ENCODE assay signal across 7 mouse cellular contexts in genomic region chr3:90509747-90510123, GRCm38 (mm10). TPM values are rescaled to one million over a fixed set of nuclear protein-coding genes. Genes with fewer than 3 reads are reported as not detected.
A peak's percentile ranks its signal among the peaks of the same experiment; 100 is the strongest.
DNase-seq lines count a peak whose midpoint lies in the region; ATAC-seq and TF ChIP-seq lines count a peak whose summit lies in the region.

No protein-coding gene starts in this region.

- WGBS in lung, postnatal 0 days, result 14% methylated on average over 2 of the region's 2 CpGs
- 16% methylated on average over 2 of the region's 2 CpGs for WGBS in forebrain, embryonic 10.5 days
- WGBS in limb, embryonic 14.5 days, result 32% methylated on average over 2 of the region's 2 CpGs
- 26% methylated on average over 2 of the region's 2 CpGs for WGBS in stomach, embryonic 15.5 days

- no peaks in the 10 kb centered on the region for H3K27me3 ChIP-seq in lung, postnatal 0 days (replicated peaks; ENCODE audit: insufficient read depth, low read length)
- peaks cover 37% of the 10 kb centered on the region for H3K27me3 ChIP-seq in forebrain, embryonic 10.5 days (ENCODE audit: poor library complexity, severe bottlenecking)
- H3K27me3 ChIP-seq in limb, embryonic 14.5 days (ENCODE audit: control insufficient read depth, insufficient read depth, low read length), result no peaks in the 10 kb centered on the region
- H3K27me3 ChIP-seq in stomach, embryonic 15.5 days (replicated peaks), result no peaks in the 10 kb centered on the region

- DNase-seq in lung, postnatal 0 days (ENCODE audit: low spot score), result no peak
- DNase-seq in lung, postnatal 25 days (ENCODE audit: low spot score), result no peak
- no peak for DNase-seq in forebrain, embryonic 10.5 days (ENCODE audit: extremely low spot score, low spot score)
- no peak for DNase-seq in limb, embryonic 14.5 days (ENCODE audit: low spot score)
- no peak for DNase-seq in spleen, postnatal 14 days (ENCODE audit: low spot score in 2 of 2)

- peak overlapping the region; percentile 94; the same call in 1 of the 2 replicates for H3K4me3 ChIP-seq in lung, postnatal 0 days (ENCODE audit: low read depth, low read length)
- H3K4me3 ChIP-seq in forebrain, embryonic 10.5 days, result peak overlapping the region; percentile 98
- peak overlapping the region; percentile 95 for H3K4me3 ChIP-seq in limb, embryonic 14.5 days (replicated peaks; ENCODE audit: low read length)
- peak overlapping the region; percentile 96 for H3K4me3 ChIP-seq in stomach, embryonic 15.5 days (replicated peaks)

- no peaks in the 10 kb centered on the region for H3K9me3 ChIP-seq in lung, postnatal 0 days (ENCODE audit: low read length)
- H3K9me3 ChIP-seq in forebrain, embryonic 10.5 days, result no peaks in the 10 kb centered on the region
- H3K9me3 ChIP-seq in limb, embryonic 14.5 days (ENCODE audit: control insufficient read depth, low read length), result no peaks in the 10 kb centered on the region
- H3K9me3 ChIP-seq in stomach, embryonic 15.5 days, result no peaks in the 10 kb centered on the region

- TF ChIP-seq POLR2A in limb, embryonic 14.5 days (IDR thresholded peaks at IDR 0.05; ENCODE audit: borderline replicate concordance, extremely low read depth, insufficient read depth, insufficient read length), result no peak

- no peak for ATAC-seq in lung, postnatal 0 days
- peak; percentile 3; the same call in 1 of the 2 replicates for ATAC-seq in limb, embryonic 14.5 days (ENCODE audit: low FRiP score, low read depth)
- no peak for ATAC-seq in stomach, embryonic 15.5 days (ENCODE audit: insufficient read depth, low FRiP score, low read depth)
- no peak for ATAC-seq in monocyte, adult 5-6 weeks (replicated peaks; ENCODE audit: insufficient number of reproducible peaks, low FRiP score, low TSS enrichment, poor library complexity, severe bottlenecking)

- TF ChIP-seq CTCF in lung, postnatal 0 days (IDR thresholded peaks at IDR 0.05), result no peak

- peak overlapping the region; percentile 34 for H3K4me2 ChIP-seq in lung, postnatal 0 days (replicated peaks; ENCODE audit: low read depth, low read length)
- H3K4me2 ChIP-seq in limb, embryonic 14.5 days (replicated peaks; ENCODE audit: low read depth, low read length, severe bottlenecking), result peak overlapping the region; percentile 42
- H3K4me2 ChIP-seq in stomach, embryonic 15.5 days, result peak overlapping the region; percentile 55

- H3K9ac ChIP-seq in lung, postnatal 0 days (replicated peaks; ENCODE audit: low read depth), result no peak overlapping the region
- H3K9ac ChIP-seq in limb, embryonic 14.5 days (ENCODE audit: low read depth, low read length, severe bottlenecking), result no peak overlapping the region
- no peak overlapping the region for H3K9ac ChIP-seq in stomach, embryonic 15.5 days

- peaks cover 14% of the 10 kb centered on the region; the same call in 1 of the 2 replicates for H3K36me3 ChIP-seq in lung, postnatal 0 days (ENCODE audit: insufficient read depth, low read length)
- peaks cover 31% of the 10 kb centered on the region for H3K36me3 ChIP-seq in forebrain, embryonic 10.5 days (replicated peaks)
- peaks cover 28% of the 10 kb centered on the region for H3K36me3 ChIP-seq in limb, embryonic 14.5 days (ENCODE audit: control insufficient read depth, insufficient read depth, low read length)
- peaks cover 11% of the 10 kb centered on the region; the same call in 1 of the 2 replicates for H3K36me3 ChIP-seq in stomach, embryonic 15.5 days

- H3K27ac ChIP-seq in lung, postnatal 0 days (ENCODE audit: low read length), result peak overlapping the region; percentile 96
- H3K27ac ChIP-seq in forebrain, embryonic 10.5 days, result peak overlapping the region; percentile 98
- H3K27ac ChIP-seq in limb, embryonic 14.5 days (replicated peaks; ENCODE audit: low read depth, low read length), result 0 out of 2 replicates have a peak overlapping the region, but pooled peaks have one; percentile 91
- peak overlapping the region; percentile 62 for H3K27ac ChIP-seq in stomach, embryonic 15.5 days

- H3K4me1 ChIP-seq in lung, postnatal 0 days (ENCODE audit: insufficient read depth, low read depth, low read length), result peaks cover 22% of the 10 kb centered on the region; the same call in 1 of the 2 replicates
- peaks cover 32% of the 10 kb centered on the region for H3K4me1 ChIP-seq in forebrain, embryonic 10.5 days
- H3K4me1 ChIP-seq in limb, embryonic 14.5 days (ENCODE audit: control insufficient read depth, insufficient read depth, low read length), result peaks cover 15% of the 10 kb centered on the region
- peaks cover 15% of the 10 kb centered on the region for H3K4me1 ChIP-seq in stomach, embryonic 15.5 days

- TF ChIP-seq EP300 in lung, postnatal 0 days (IDR thresholded peaks at IDR 0.05), result no peak

RNA-seq across cellular contexts. Expression of gene Chtop, which starts 0.4 kb away (rescaled TPM):
- polyA plus RNA-seq in lung, postnatal 0 days (2015; fragmentation: Nextera tagmentation; extraction: Ambion mirVana), result 85.8 and 87.8 TPM in 2 replicates
- polyA plus RNA-seq in forebrain, embryonic 10.5 days (2016; fragmentation: Nextera tagmentation; extraction: Ambion mirVana), result 176 and 192 TPM in 2 replicates
- polyA plus RNA-seq in limb, embryonic 14.5 days (2012; rRNA removed), result 155 and 169 TPM in 2 replicates
- 103 and 114 TPM in 2 replicates for polyA plus RNA-seq in limb, embryonic 14.5 days (2014; fragmentation: Nextera tagmentation; extraction: Ambion mirVana)
- polyA plus RNA-seq in stomach, embryonic 15.5 days (2015; fragmentation: Nextera tagmentation; extraction: Ambion mirVana), result 126 and 134 TPM in 2 replicates
- total RNA-seq in monocyte, adult 5-6 weeks (2017), result 65.3 to 100 TPM (median 80.3 TPM) in 3 replicates

RNA-seq across cellular contexts. Expression of gene S100a1, which starts 4.5 kb away (rescaled TPM):
- polyA plus RNA-seq in lung, postnatal 0 days (2015; fragmentation: Nextera tagmentation; extraction: Ambion mirVana), result 289 and 309 TPM in 2 replicates
- 4.4 and 7.9 TPM in 2 replicates for polyA plus RNA-seq in forebrain, embryonic 10.5 days (2016; fragmentation: Nextera tagmentation; extraction: Ambion mirVana)
- polyA plus RNA-seq in limb, embryonic 14.5 days (2012; rRNA removed), result 23.6 and 33.6 TPM in 2 replicates
- polyA plus RNA-seq in limb, embryonic 14.5 days (2014; fragmentation: Nextera tagmentation; extraction: Ambion mirVana), result 30.2 and 32.5 TPM in 2 replicates
- 66.9 and 75.9 TPM in 2 replicates for polyA plus RNA-seq in stomach, embryonic 15.5 days (2015; fragmentation: Nextera tagmentation; extraction: Ambion mirVana)
- 24.0 to 71.5 TPM (median 39.2 TPM) in 3 replicates for total RNA-seq in monocyte, adult 5-6 weeks (2017)

RNA-seq across cellular contexts. Expression of gene S100a13, which starts 4.5 kb away (rescaled TPM):
- polyA plus RNA-seq in lung, postnatal 0 days (2015; fragmentation: Nextera tagmentation; extraction: Ambion mirVana), result 159 and 167 TPM in 2 replicates
- 7.8 and 8.2 TPM in 2 replicates for polyA plus RNA-seq in forebrain, embryonic 10.5 days (2016; fragmentation: Nextera tagmentation; extraction: Ambion mirVana)
- 21.7 and 34.1 TPM in 2 replicates for polyA plus RNA-seq in limb, embryonic 14.5 days (2012; rRNA removed)
- polyA plus RNA-seq in limb, embryonic 14.5 days (2014; fragmentation: Nextera tagmentation; extraction: Ambion mirVana), result 37.1 and 44.7 TPM in 2 replicates
- polyA plus RNA-seq in stomach, embryonic 15.5 days (2015; fragmentation: Nextera tagmentation; extraction: Ambion mirVana), result 34.7 and 39.0 TPM in 2 replicates
- total RNA-seq in monocyte, adult 5-6 weeks (2017), result 111 to 176 TPM (median 141 TPM) in 3 replicates

RNA-seq across cellular contexts. Expression of gene S100a14, which starts 16.9 kb away (rescaled TPM):
- polyA plus RNA-seq in lung, postnatal 0 days (2015; fragmentation: Nextera tagmentation; extraction: Ambion mirVana), result 77.5 and 100 TPM in 2 replicates
- not detected in 2 replicates for polyA plus RNA-seq in forebrain, embryonic 10.5 days (2016; fragmentation: Nextera tagmentation; extraction: Ambion mirVana)
- 21.3 and 51.3 TPM in 2 replicates for polyA plus RNA-seq in limb, embryonic 14.5 days (2012; rRNA removed)
- polyA plus RNA-seq in limb, embryonic 14.5 days (2014; fragmentation: Nextera tagmentation; extraction: Ambion mirVana), result 23.7 and 33.4 TPM in 2 replicates
- polyA plus RNA-seq in stomach, embryonic 15.5 days (2015; fragmentation: Nextera tagmentation; extraction: Ambion mirVana), result 43.9 and 74.6 TPM in 2 replicates
- 3.0 TPM in 1 of 3 replicates, not detected in the others for total RNA-seq in monocyte, adult 5-6 weeks (2017)

RNA-seq across cellular contexts. Expression of gene Snapin, which starts 18.9 kb away (rescaled TPM):
- polyA plus RNA-seq in lung, postnatal 0 days (2015; fragmentation: Nextera tagmentation; extraction: Ambion mirVana), result 97.9 and 101 TPM in 2 replicates
- 58.9 and 59.6 TPM in 2 replicates for polyA plus RNA-seq in forebrain, embryonic 10.5 days (2016; fragmentation: Nextera tagmentation; extraction: Ambion mirVana)
- polyA plus RNA-seq in limb, embryonic 14.5 days (2012; rRNA removed), result 54.8 and 57.8 TPM in 2 replicates
- polyA plus RNA-seq in limb, embryonic 14.5 days (2014; fragmentation: Nextera tagmentation; extraction: Ambion mirVana), result 87.6 and 91.3 TPM in 2 replicates
- 71.6 and 78.5 TPM in 2 replicates for polyA plus RNA-seq in stomach, embryonic 15.5 days (2015; fragmentation: Nextera tagmentation; extraction: Ambion mirVana)
- total RNA-seq in monocyte, adult 5-6 weeks (2017), result 52.4 to 94.4 TPM (median 62.0 TPM) in 3 replicates
